Mouse (Mus musculus) midbrain, postnatal 0 days (tissue): ENCODE data around the gene Hs3st3b1. TPM values are rescaled to one million over a fixed set of nuclear protein-coding genes. Genes with fewer than 3 reads are reported as not detected.

Experiments
- ATAC-seq: fragments of 200-750 bp; cut with Nextera tagmentation; 2 replicates; pipeline ENCODE4 v1.8.0; 2017; ENCODE audit warnings: moderate number of reproducible peaks, mild to moderate bottlenecking, moderate TSS enrichment, moderate library complexity; ENCODE audit not compliant: low FRiP score
- DNase-seq: peaks from one replicate; pipeline ENCODE4 v3.0.0-alpha.2; 2015; ENCODE audit warnings: low spot score
- H3K27ac ChIP-seq: fragments of 300-500 bp; sonication (generic); 2 replicates; pipeline ENCODE4 v1.5.1; 2014; ENCODE audit warnings: low read depth, mild to moderate bottlenecking, low read length, mixed read lengths
- H3K27me3 ChIP-seq: fragments of 300-500 bp; sonication (generic); 2 replicates; pipeline ENCODE4 v1.6.1; 2014; ENCODE audit warnings: low read length, control low read depth, mixed read lengths; ENCODE audit not compliant: insufficient read depth
- H3K36me3 ChIP-seq: fragments of 300-500 bp; sonication (generic); 2 replicates; pipeline ENCODE4 v1.6.1; 2014; ENCODE audit warnings: low read length, control low read depth, mixed read lengths; ENCODE audit not compliant: insufficient read depth
- H3K4me1 ChIP-seq: fragments of 300-500 bp; sonication (generic); 2 replicates; pipeline ENCODE4 v1.6.1; 2014; ENCODE audit warnings: mild to moderate bottlenecking, control low read depth, antibody characterized with exemption, low read length, mixed read lengths; ENCODE audit not compliant: insufficient read depth
- H3K4me2 ChIP-seq: fragments of 300-500 bp; sonication (generic); 2 replicates; pipeline ENCODE4 v1.6.1; 2014; ENCODE audit warnings: low read depth, mild to moderate bottlenecking, low read length, mixed read lengths; ENCODE audit not compliant: poor library complexity, severe bottlenecking
- H3K4me3 ChIP-seq: fragments of 300-500 bp; sonication (generic); 2 replicates; pipeline ENCODE4 v1.5.1; 2014; ENCODE audit warnings: low read depth, mild to moderate bottlenecking, low read length, moderate library complexity
- H3K9ac ChIP-seq: fragments of 300-500 bp; sonication (generic); replicated peaks from 2 replicates; pipeline ENCODE4 v1.6.1; 2014; ENCODE audit warnings: mild to moderate bottlenecking, low read length, moderate library complexity, mixed read lengths; ENCODE audit not compliant: poor library complexity, severe bottlenecking
- H3K9me3 ChIP-seq: fragments of 300-500 bp; sonication (generic); 2 replicates; pipeline ENCODE4 v1.6.1; 2016; ENCODE audit warnings: low read length, control low read depth
- CTCF ChIP-seq: IDR thresholded peaks from 2 replicates; pipeline ENCODE4 v1.5.1; 2016; ENCODE audit warnings: antibody characterized with exemption, mild to moderate bottlenecking
- WGBS: fragments of 180-500 bp; shearing (Covaris S2); extraction: QIAGEN DNeasy Blood & Tissue Kit; methylation state at CpG from one replicate; pipeline ENCODE4 v1.1.7; 2014; 5-methylcytosine and 5-hydroxymethylcytosine counted together
- polyA plus RNA-seq: library from polyadenylated mRNA; unstranded; fragments of >200 nt; fragmentation: Nextera tagmentation; extraction: Ambion mirVana; gene quantifications from 2 replicates; pipeline ENCODE4 v1.2.1, GENCODE M21; 2015
- total RNA-seq: library from RNA; depleted of rRNA; stranded (reverse); fragments of >200 nt; gene quantifications from 2 replicates; pipeline ENCODE4 v1.2.3, GENCODE M21; 2014; rRNA removed

Gene Hs3st3b1
- total RNA-seq (24.9 and 27.6 TPM in 2 replicates), polyA plus RNA-seq (7.9 and 9.0 TPM in 2 replicates)

DNA sequence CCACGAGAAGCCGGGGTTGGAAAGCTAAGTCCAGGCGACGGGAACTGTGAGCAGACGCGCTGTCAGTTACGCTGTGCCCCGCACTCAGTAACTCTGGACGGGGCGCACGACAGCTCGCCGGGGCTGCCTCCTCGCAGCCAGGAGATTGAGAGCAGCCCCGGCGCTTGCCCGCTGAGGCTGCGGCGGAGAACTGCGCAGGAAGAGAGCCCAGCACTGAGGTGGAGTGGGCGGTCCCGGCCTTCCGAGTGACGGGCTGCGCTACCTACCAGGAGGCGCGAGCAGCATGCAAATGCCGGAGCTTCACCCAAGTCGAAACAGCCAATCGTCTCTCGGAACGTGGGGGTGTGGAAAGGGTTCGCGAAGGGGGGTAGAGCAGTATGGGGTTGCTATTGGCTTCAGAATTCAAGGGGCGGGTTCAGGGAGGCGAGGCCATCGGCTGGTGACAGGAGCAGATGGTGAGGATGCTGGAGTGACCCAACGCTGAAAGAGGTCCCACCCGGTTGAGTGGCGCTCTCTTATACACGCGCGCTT is at the start of gene Hs3st3b1:
Hs3st3b1 (minus strand) TSS at position 200 of the 531 bp plus-strand sequence.
- peaks cover 34% of the 10 kb centered on the region for H3K27me3 ChIP-seq
- peaks cover 12% of the 10 kb centered on the region; the same call in 1 of the 2 replicates for H3K4me1 ChIP-seq
- H3K4me2 ChIP-seq, result peak within 1 kb of the TSS; percentile 74
- WGBS, result under 1% methylated on average over 43 of the region's 43 CpGs
- peak; percentile 96 for DNase-seq
- H3K9me3 ChIP-seq, result no peaks in the 10 kb centered on the region
- no peaks in the 10 kb centered on the region for H3K36me3 ChIP-seq
- ATAC-seq, result peak; percentile 93
- TF ChIP-seq CTCF, result no peak
- H3K4me3 ChIP-seq, result peak within 1 kb of the TSS; percentile 50
- peak within 1 kb of the TSS; percentile 68 for H3K9ac ChIP-seq
- H3K27ac ChIP-seq, result peak within 1 kb of the TSS; percentile 44

GRCm38 (mm10) chr11:63971462-63971861 is 49.4 kb upstream of the Hs3st3b1 start:
- Histone ChIP-seq H3K27me3 (no peaks in the 10 kb centered on the region), H3K27ac (no peak overlapping the region), H3K4me1 (0 out of 2 replicates have a peak, but pooled peaks cover 2% of the 10 kb centered on the region), H3K36me3 (no peaks in the 10 kb centered on the region), H3K9me3 (no peaks in the 10 kb centered on the region), H3K4me3 (no peak overlapping the region), H3K4me2 (no peak overlapping the region), H3K9ac (no peak overlapping the region)
- no peak for TF ChIP-seq CTCF
- ATAC-seq (no peak), DNase-seq (no peak)
- 97% methylated on average over 9 of the region's 9 CpGs for WGBS

GRCm38 (mm10) chr11:63970818-63971217 is 48.7 kb upstream of the Hs3st3b1 start:
- 0 out of 2 replicates have a peak, but pooled peaks cover 2% of the 10 kb centered on the region for H3K4me1 ChIP-seq
- no peak overlapping the region for H3K4me2 ChIP-seq
- DNase-seq (no peak), ATAC-seq (no peak)
- no peak overlapping the region for H3K9ac ChIP-seq
- H3K27ac ChIP-seq, result no peak overlapping the region
- 94% methylated on average over 6 of the region's 6 CpGs for WGBS
- no peak for TF ChIP-seq CTCF
- H3K36me3 ChIP-seq, result no peaks in the 10 kb centered on the region
- H3K4me3 ChIP-seq, result no peak overlapping the region
- no peaks in the 10 kb centered on the region for H3K9me3 ChIP-seq
- no peaks in the 10 kb centered on the region for H3K27me3 ChIP-seq

DNA sequence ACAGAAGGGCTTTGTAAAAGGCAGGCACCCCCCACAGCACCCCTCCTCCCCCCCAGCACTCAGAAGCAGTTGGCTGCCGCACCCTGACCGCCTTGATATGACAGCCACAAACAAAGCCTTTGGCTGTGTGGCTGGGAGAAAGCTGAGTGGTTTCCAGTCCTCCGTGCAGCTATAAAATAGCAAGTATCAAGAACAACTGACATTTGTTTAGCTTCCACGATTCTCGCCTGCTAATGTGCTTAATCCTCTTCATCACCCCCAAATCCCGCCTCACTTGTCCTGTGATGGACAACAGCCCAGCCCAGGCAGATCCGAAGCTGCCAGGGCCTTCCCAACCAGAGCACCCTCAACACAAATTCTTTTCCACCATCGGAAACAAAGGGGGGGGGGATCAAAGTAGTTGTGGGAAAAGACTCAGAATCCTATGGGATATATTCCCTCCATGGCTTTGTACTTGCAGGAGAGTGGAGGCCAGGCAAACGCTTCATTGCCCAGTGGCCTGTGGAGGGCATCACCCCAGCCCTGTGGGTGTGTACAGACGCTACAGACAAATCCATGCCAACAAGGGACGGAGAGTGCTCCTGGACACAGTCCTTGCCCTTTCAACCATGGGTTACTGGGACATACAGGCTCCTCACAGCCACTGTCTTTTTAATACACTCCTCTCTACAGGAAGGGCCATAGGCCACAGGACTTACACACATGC is 47.3 kb upstream of the Hs3st3b1 start:
- 19% methylated on average over 11 of the region's 11 CpGs for WGBS
- Histone ChIP-seq H3K9me3 (no peaks in the 10 kb centered on the region), H3K9ac (no peak overlapping the region), H3K4me2 (no peak overlapping the region), H3K4me3 (no peak overlapping the region), H3K27me3 (no peaks in the 10 kb centered on the region), H3K4me1 (0 out of 2 replicates have a peak, but pooled peaks cover 2% of the 10 kb centered on the region), H3K27ac (peak overlapping the region; percentile 38; the same call in 1 of the 2 replicates), H3K36me3 (0 out of 2 replicates have a peak, but pooled peaks cover under 1% of the 10 kb centered on the region)
- TF ChIP-seq CTCF, result no peak
- DNase-seq (peak; percentile 60), ATAC-seq (peak; percentile 52; the same call in 1 of the 2 replicates)

DNA sequence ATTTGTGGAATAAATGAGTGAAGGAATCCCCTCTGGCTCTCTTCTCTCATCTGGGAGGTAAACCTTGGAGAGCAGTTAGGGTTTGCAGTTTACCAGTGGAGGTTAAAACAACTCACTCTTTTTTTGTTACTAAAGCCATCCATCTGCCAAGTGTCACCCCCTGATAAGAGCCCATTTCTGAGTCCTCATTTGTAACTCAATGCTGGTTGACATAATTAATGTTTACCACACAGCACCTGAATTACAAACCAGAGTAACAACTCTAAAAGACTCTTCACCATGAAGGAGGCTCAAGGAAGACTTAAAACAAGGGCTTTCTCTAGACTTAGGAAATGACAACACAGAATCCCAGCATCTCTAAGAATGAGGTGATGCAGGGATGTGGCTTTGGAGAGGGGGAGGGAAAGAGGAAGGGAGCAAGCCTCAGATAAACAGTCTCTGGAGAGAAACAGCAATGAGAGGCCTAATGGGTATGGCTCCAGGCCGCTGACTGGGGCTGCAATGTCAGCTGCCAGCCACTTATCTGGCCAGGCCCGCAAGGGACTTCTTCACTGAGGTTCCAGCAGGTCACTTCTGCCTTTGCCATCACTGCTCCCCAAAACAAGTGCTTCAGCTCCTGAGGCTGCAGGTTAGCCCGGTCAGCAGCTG is 46.4 kb upstream of the Hs3st3b1 start:
- H3K36me3 ChIP-seq, result peaks cover 7% of the 10 kb centered on the region
- H3K27ac ChIP-seq, result 0 out of 2 replicates have a peak overlapping the region, but pooled peaks have one; percentile 1
- 41% methylated on average over 3 of the region's 3 CpGs for WGBS
- H3K9ac ChIP-seq, result no peak overlapping the region
- H3K4me2 ChIP-seq, result no peak overlapping the region
- no peak overlapping the region for H3K4me3 ChIP-seq
- no peaks in the 10 kb centered on the region for H3K9me3 ChIP-seq
- 0 out of 2 replicates have a peak, but pooled peaks cover 2% of the 10 kb centered on the region for H3K4me1 ChIP-seq
- no peaks in the 10 kb centered on the region for H3K27me3 ChIP-seq
- TF ChIP-seq CTCF, result no peak
- no peak for DNase-seq
- no peak for ATAC-seq
